Mouse (Mus musculus): ENCODE results near the gene Oma1. TPM values are rescaled to one million over a fixed set of nuclear protein-coding genes. Genes with fewer than 3 reads are reported as not detected.
A peak's percentile ranks its signal among the peaks of the same experiment; 100 is the strongest.

The Oma1 gene
- polyA plus RNA-seq, 1 experiment, result 7.2 TPM

- H3K4me2 ChIP-seq (ENCODE audit: low read depth), result no peak overlapping the region
- no peak overlapping the region for H3ac ChIP-seq (ENCODE audit: control insufficient read depth, insufficient read length)
- no peaks in the 10 kb centered on the region for H3K27me3 ChIP-seq (ENCODE audit: control insufficient read depth, insufficient read depth, insufficient read length)
- H3K36me3 ChIP-seq (ENCODE audit: control insufficient read depth, insufficient read depth), result no peaks in the 10 kb centered on the region
- no peaks in the 10 kb centered on the region for H3K79me2 ChIP-seq (ENCODE audit: control insufficient read depth, insufficient read depth)
- H3K4me3 ChIP-seq, result no peak overlapping the region
- no peak for TF ChIP-seq TCF12 (IDR thresholded peaks at IDR 0.05; ENCODE audit: insufficient read depth, poor library complexity, severe bottlenecking)
- TF ChIP-seq MYOG (IDR thresholded peaks at IDR 0.05; ENCODE audit: control insufficient read depth in 1 of 3, insufficient read depth in 1 of 3, insufficient read length in 2 of 3, low read depth in 2 of 3), result no peak
- TF ChIP-seq E2F4 (IDR thresholded peaks at IDR 0.05; ENCODE audit: insufficient read depth), result no peak
- TF ChIP-seq POLR2A (IDR thresholded peaks at IDR 0.05; ENCODE audit: insufficient read length, low read depth), result no peak
- TF ChIP-seq SRF (IDR thresholded peaks at IDR 0.05; ENCODE audit: control insufficient read depth, insufficient read length, low read depth), result no peak
- no peak for TF ChIP-seq MAX (IDR thresholded peaks at IDR 0.05; ENCODE audit: low read depth)
- TF ChIP-seq POLR2AphosphoS2 (IDR thresholded peaks at IDR 0.05; ENCODE audit: insufficient read length, low read depth), result no peak
- TF ChIP-seq MYOD1 (IDR thresholded peaks at IDR 0.05; ENCODE audit: control insufficient read depth in 1 of 3, insufficient read length in 2 of 3, low read depth in 2 of 3), result no peak
- no peak for TF ChIP-seq CEBPB (IDR thresholded peaks at IDR 0.05; ENCODE audit: insufficient read depth, poor library complexity, severe bottlenecking)
- TF ChIP-seq USF1 (IDR thresholded peaks at IDR 0.05; ENCODE audit: low read depth), result no peak
These were observed 32.4 kb downstream of the Oma1 start for GRCm38 (mm10) chr4:103346058-103346457.

DNA sequence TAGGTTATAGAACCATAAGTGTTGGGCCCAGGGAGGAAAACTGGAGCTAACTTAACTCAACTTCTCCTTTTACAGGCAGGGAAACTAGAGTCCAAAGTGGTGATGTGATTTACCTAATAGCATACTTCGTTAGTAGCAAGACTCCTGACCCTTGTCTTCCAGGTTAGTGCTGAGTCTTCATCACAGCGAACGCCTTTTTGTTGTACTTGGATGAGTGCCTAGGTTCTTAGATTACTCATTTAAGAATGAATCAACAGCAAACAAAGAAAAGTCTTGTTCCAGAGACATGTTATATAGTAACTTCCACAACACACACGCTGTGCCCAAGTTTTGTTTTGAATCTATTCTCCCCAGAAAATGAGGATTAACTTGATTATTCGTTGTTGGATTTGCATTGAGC is 33.2 kb downstream of the Oma1 start:
- Histone ChIP-seq H3K27me3 (ENCODE audit: control insufficient read depth, insufficient read depth, insufficient read length) (no peaks in the 10 kb centered on the region), H3ac (ENCODE audit: control insufficient read depth, insufficient read length) (no peak overlapping the region), H3K79me2 (ENCODE audit: control insufficient read depth, insufficient read depth) (no peaks in the 10 kb centered on the region), H3K4me2 (ENCODE audit: low read depth) (peak overlapping the region; percentile 40), H3K4me3 (no peak overlapping the region), H3K36me3 (ENCODE audit: control insufficient read depth, insufficient read depth) (no peaks in the 10 kb centered on the region)
- no peak for TF ChIP-seq TCF3 (IDR thresholded peaks at IDR 0.05; ENCODE audit: insufficient read length, low read depth)
- TF ChIP-seq CEBPB (IDR thresholded peaks at IDR 0.05; ENCODE audit: insufficient read depth, poor library complexity, severe bottlenecking), result no peak
- no peak for TF ChIP-seq TCF12 (IDR thresholded peaks at IDR 0.05; ENCODE audit: insufficient read depth, poor library complexity, severe bottlenecking)
- no peak for TF ChIP-seq POLR2AphosphoS2 (IDR thresholded peaks at IDR 0.05; ENCODE audit: insufficient read length, low read depth)
- TF ChIP-seq MYOD1 (IDR thresholded peaks at IDR 0.05; ENCODE audit: control insufficient read depth in 1 of 3, insufficient read length in 2 of 3, low read depth in 2 of 3), result no peak
- TF ChIP-seq MYOG (IDR thresholded peaks at IDR 0.05; ENCODE audit: control insufficient read depth in 1 of 3, insufficient read depth in 1 of 3, insufficient read length in 2 of 3, low read depth in 2 of 3), result no peak
- no peak for TF ChIP-seq REST (IDR thresholded peaks at IDR 0.05; ENCODE audit: insufficient read depth, insufficient read length)
- TF ChIP-seq USF1 (IDR thresholded peaks at IDR 0.05; ENCODE audit: low read depth), result no peak
- TF ChIP-seq E2F4 (IDR thresholded peaks at IDR 0.05; ENCODE audit: insufficient read depth), result no peak

GRCm38 (mm10) chr4:103349219-103349618 is 35.6 kb downstream of the Oma1 start:
- H3K4me2 ChIP-seq (ENCODE audit: low read depth), result no peak overlapping the region
- TF ChIP-seq MYOD1 (IDR thresholded peaks at IDR 0.05; ENCODE audit: control insufficient read depth in 1 of 3, insufficient read length in 2 of 3, low read depth in 2 of 3) (no peak), MAX (IDR thresholded peaks at IDR 0.05; ENCODE audit: low read depth) (no peak), CEBPB (IDR thresholded peaks at IDR 0.05; ENCODE audit: insufficient read depth, poor library complexity, severe bottlenecking) (no peak), TCF3 (IDR thresholded peaks at IDR 0.05; ENCODE audit: insufficient read length, low read depth) (no peak), REST (IDR thresholded peaks at IDR 0.05; ENCODE audit: insufficient read depth, insufficient read length) (no peak), POLR2AphosphoS2 (IDR thresholded peaks at IDR 0.05; ENCODE audit: insufficient read length, low read depth) (no peak), USF1 (IDR thresholded peaks at IDR 0.05; ENCODE audit: low read depth) (no peak), POLR2A (IDR thresholded peaks at IDR 0.05; ENCODE audit: insufficient read length, low read depth) (no peak), SRF (IDR thresholded peaks at IDR 0.05; ENCODE audit: control insufficient read depth, insufficient read length, low read depth) (no peak), TCF12 (IDR thresholded peaks at IDR 0.05; ENCODE audit: insufficient read depth, poor library complexity, severe bottlenecking) (no peak), MYOG (IDR thresholded peaks at IDR 0.05; ENCODE audit: control insufficient read depth in 1 of 3, insufficient read depth in 1 of 3, insufficient read length in 2 of 3, low read depth in 2 of 3) (no peak), E2F4 (IDR thresholded peaks at IDR 0.05; ENCODE audit: insufficient read depth) (no peak)
- H3K27me3 ChIP-seq (ENCODE audit: control insufficient read depth, insufficient read depth, insufficient read length), result no peaks in the 10 kb centered on the region
- no peaks in the 10 kb centered on the region for H3K36me3 ChIP-seq (ENCODE audit: control insufficient read depth, insufficient read depth)
- H3ac ChIP-seq (ENCODE audit: control insufficient read depth, insufficient read length), result no peak overlapping the region
- H3K4me3 ChIP-seq, result no peak overlapping the region
- no peaks in the 10 kb centered on the region for H3K79me2 ChIP-seq (ENCODE audit: control insufficient read depth, insufficient read depth)

GRCm38 (mm10) chr4:103352926-103353325 is 39.3 kb downstream of the Oma1 start:
- H3K4me3 ChIP-seq, result no peak overlapping the region
- H3ac ChIP-seq (ENCODE audit: control insufficient read depth, insufficient read length), result no peak overlapping the region
- peaks cover 2% of the 10 kb centered on the region for H3K36me3 ChIP-seq (ENCODE audit: control insufficient read depth, insufficient read depth)
- H3K4me2 ChIP-seq (ENCODE audit: low read depth), result no peak overlapping the region
- H3K79me2 ChIP-seq (ENCODE audit: control insufficient read depth, insufficient read depth), result no peaks in the 10 kb centered on the region
- no peaks in the 10 kb centered on the region for H3K27me3 ChIP-seq (ENCODE audit: control insufficient read depth, insufficient read depth, insufficient read length)
- TF ChIP-seq MAX (IDR thresholded peaks at IDR 0.05; ENCODE audit: low read depth) (no peak), MYOD1 (IDR thresholded peaks at IDR 0.05; ENCODE audit: control insufficient read depth in 1 of 3, insufficient read length in 2 of 3, low read depth in 2 of 3) (no peak), REST (IDR thresholded peaks at IDR 0.05; ENCODE audit: insufficient read depth, insufficient read length) (no peak), MYOG (IDR thresholded peaks at IDR 0.05; ENCODE audit: control insufficient read depth in 1 of 3, insufficient read depth in 1 of 3, insufficient read length in 2 of 3, low read depth in 2 of 3) (no peak), USF1 (IDR thresholded peaks at IDR 0.05; ENCODE audit: low read depth) (no peak), TCF12 (IDR thresholded peaks at IDR 0.05; ENCODE audit: insufficient read depth, poor library complexity, severe bottlenecking) (no peak)

- no peak for TF ChIP-seq TCF12 (IDR thresholded peaks at IDR 0.05; ENCODE audit: insufficient read depth, poor library complexity, severe bottlenecking)
- no peaks in the 10 kb centered on the region for H3K27me3 ChIP-seq (ENCODE audit: control insufficient read depth, insufficient read depth, insufficient read length)
- H3K36me3 ChIP-seq (ENCODE audit: control insufficient read depth, insufficient read depth), result peaks cover 2% of the 10 kb centered on the region
- no peak overlapping the region for H3ac ChIP-seq (ENCODE audit: control insufficient read depth, insufficient read length)
- no peaks in the 10 kb centered on the region for H3K79me2 ChIP-seq (ENCODE audit: control insufficient read depth, insufficient read depth)
- H3K4me2 ChIP-seq (ENCODE audit: low read depth), result no peak overlapping the region
- no peak overlapping the region for H3K4me3 ChIP-seq
These were observed 43.8 kb downstream of the Oma1 start for GRCm38 (mm10) chr4:103357457-103357856.

Data from myocyte (in vitro differentiated cells).